In genomic region chr8:119615096-119615495, GRCm38 (mm10) we compare ENCODE assay signal across 29 mouse cellular contexts. TPM values are rescaled to one million over a fixed set of nuclear protein-coding genes. Genes with fewer than 3 reads are reported as not detected.
DNase-seq lines count a peak whose midpoint lies in the region; ATAC-seq and TF ChIP-seq lines count a peak whose summit lies in the region.
"Had no signal": no experiment of that assay in that cellular context is flagged by ENCODE, and none has a peak within 500 bp of the region (broad histone marks: within the 10 kb centered on the region; RNA-seq: fewer than 3 reads in every experiment).

No protein-coding gene starts in this region.

- peaks cover 21% of the 10 kb centered on the region for H3K27me3 ChIP-seq in hindbrain, embryonic 10.5 days (ENCODE audit: insufficient read depth, poor library complexity, severe bottlenecking)
- H3K27me3 ChIP-seq in hindbrain, embryonic 11.5 days (ENCODE audit: control insufficient read depth, insufficient read depth, low read length) = no peaks in the 10 kb centered on the region; the same call in 1 of the 2 replicates
- H3K27me3 ChIP-seq in kidney, embryonic 16.5 days (ENCODE audit: insufficient read depth, low read length) = no peaks in the 10 kb centered on the region
- H3K27me3 ChIP-seq in E14TG2a.4 (ENCODE audit: insufficient read depth, low read length) = peaks cover 51% of the 10 kb centered on the region
- 0 out of 2 replicates have a peak, but pooled peaks cover 19% of the 10 kb centered on the region for H3K27me3 ChIP-seq in embryonic facial prominence, embryonic 12.5 days
- H3K27me3 ChIP-seq: forebrain, embryonic 15.5 days; intestine, embryonic 15.5 days had no signal

- ATAC-seq in hindbrain, embryonic 11.5 days (ENCODE audit: low FRiP score) = no peak
- 0 out of 2 replicates have a peak, but pooled peaks have one; percentile 21 for ATAC-seq in kidney, embryonic 16.5 days (ENCODE audit: low FRiP score, low TSS enrichment)
- ATAC-seq in embryonic facial prominence, embryonic 12.5 days (ENCODE audit: insufficient number of reproducible peaks, insufficient read depth, low FRiP score, low TSS enrichment) = 0 out of 2 replicates have a peak, but pooled peaks have one; percentile 35
- ATAC-seq: forebrain, embryonic 15.5 days had no signal

- no peaks in the 10 kb centered on the region for H3K36me3 ChIP-seq in hindbrain, embryonic 10.5 days
- H3K36me3 ChIP-seq in hindbrain, embryonic 11.5 days (ENCODE audit: control insufficient read depth, insufficient read depth, low read length) = no peaks in the 10 kb centered on the region
- H3K36me3 ChIP-seq in kidney, embryonic 16.5 days (ENCODE audit: insufficient read depth, low read length) = no peaks in the 10 kb centered on the region
- no peaks in the 10 kb centered on the region for H3K36me3 ChIP-seq in E14TG2a.4 (ENCODE audit: insufficient read depth, low read length)
- H3K36me3 ChIP-seq in embryonic facial prominence, embryonic 12.5 days = no peaks in the 10 kb centered on the region
- H3K36me3 ChIP-seq: embryonic facial prominence, embryonic 13.5 days; forebrain, embryonic 12.5 days; forebrain, embryonic 15.5 days; heart, embryonic 12.5 days; heart, embryonic 15.5 days; intestine, embryonic 15.5 days had no signal

- H3K27ac ChIP-seq in hindbrain, embryonic 10.5 days = peak overlapping the region; percentile 53; the same call in 1 of the 2 replicates
- H3K27ac ChIP-seq in hindbrain, embryonic 11.5 days (ENCODE audit: low read depth, low read length) = no peak overlapping the region
- H3K27ac ChIP-seq in kidney, embryonic 16.5 days (ENCODE audit: low read length) = no peak overlapping the region
- no peak overlapping the region for H3K27ac ChIP-seq in embryonic facial prominence, embryonic 12.5 days
- H3K27ac ChIP-seq: embryonic facial prominence, embryonic 13.5 days; forebrain, embryonic 12.5 days; forebrain, embryonic 15.5 days; heart, embryonic 15.5 days; hindbrain, embryonic 14.5 days; intestine, embryonic 15.5 days had no signal

- peaks cover 22% of the 10 kb centered on the region for H3K4me1 ChIP-seq in hindbrain, embryonic 10.5 days (replicated peaks)
- H3K4me1 ChIP-seq in hindbrain, embryonic 11.5 days (replicated peaks; ENCODE audit: control insufficient read depth, insufficient read depth, low read length) = no peaks in the 10 kb centered on the region
- H3K4me1 ChIP-seq in kidney, embryonic 16.5 days (ENCODE audit: insufficient read depth, low read length) = no peaks in the 10 kb centered on the region
- peaks cover 52% of the 10 kb centered on the region for H3K4me1 ChIP-seq in E14TG2a.4 (replicated peaks; ENCODE audit: low read depth, low read length)
- no peaks in the 10 kb centered on the region for H3K4me1 ChIP-seq in embryonic facial prominence, embryonic 12.5 days
- H3K4me1 ChIP-seq: embryonic facial prominence, embryonic 13.5 days; forebrain, embryonic 12.5 days; forebrain, embryonic 15.5 days; heart, embryonic 15.5 days; intestine, embryonic 15.5 days had no signal

- DNase-seq in hindbrain, embryonic 10.5 days (ENCODE audit: low spot score) = no peak
- DNase-seq in hindbrain, embryonic 11.5 days (ENCODE audit: low spot score) = no peak
- no peak for DNase-seq in kidney, postnatal 36 days
- DNase-seq in gastrocnemius, postnatal 4 days (ENCODE audit: low spot score in 2 of 2) = no peak
- DNase-seq: adrenal gland, adult 8-10 months; adrenal gland, postnatal 25 days; B cell, adult 2 months; cerebellum, adult 11-12 months; cerebellum, adult 8-10 months; cerebellum, postnatal 10 days; gastrocnemius, postnatal 25 days; heart, postnatal 10 days; heart, postnatal 36 days; kidney, adult 11 months had no signal

- no peak overlapping the region for H3K9ac ChIP-seq in hindbrain, embryonic 11.5 days (ENCODE audit: low read depth, low read length)
- no peak overlapping the region for H3K9ac ChIP-seq in kidney, embryonic 16.5 days (replicated peaks; ENCODE audit: low read length)
- H3K9ac ChIP-seq in embryonic facial prominence, embryonic 12.5 days = no peak overlapping the region
- H3K9ac ChIP-seq: embryonic facial prominence, embryonic 13.5 days; forebrain, embryonic 12.5 days; forebrain, embryonic 15.5 days; heart, embryonic 12.5 days; heart, embryonic 15.5 days; hindbrain, embryonic 14.5 days; intestine, embryonic 15.5 days had no signal

- H3K4me3 ChIP-seq in hindbrain, embryonic 10.5 days = no peak overlapping the region
- H3K4me3 ChIP-seq in hindbrain, embryonic 11.5 days (ENCODE audit: low read depth, low read length) = no peak overlapping the region
- no peak overlapping the region for H3K4me3 ChIP-seq in kidney, embryonic 16.5 days (ENCODE audit: low read length)
- H3K4me3 ChIP-seq in E14TG2a.4 (replicated peaks; ENCODE audit: low read length) = peak overlapping the region; percentile 59
- H3K4me3 ChIP-seq in embryonic facial prominence, embryonic 12.5 days = no peak overlapping the region
- H3K4me3 ChIP-seq: embryonic facial prominence, embryonic 13.5 days; erythroblast, embryonic 14.5 days; forebrain, embryonic 12.5 days; forebrain, embryonic 15.5 days; heart, embryonic 12.5 days; heart, embryonic 15.5 days; intestine, embryonic 15.5 days had no signal

- no peaks in the 10 kb centered on the region for H3K9me3 ChIP-seq in hindbrain, embryonic 10.5 days
- no peaks in the 10 kb centered on the region for H3K9me3 ChIP-seq in hindbrain, embryonic 11.5 days (ENCODE audit: control insufficient read depth, low read length)
- H3K9me3 ChIP-seq in kidney, embryonic 16.5 days (ENCODE audit: low read length) = no peaks in the 10 kb centered on the region
- H3K9me3 ChIP-seq in E14TG2a.4 (ENCODE audit: low read length) = peaks cover 5% of the 10 kb centered on the region; the same call in 1 of the 2 replicates
- H3K9me3 ChIP-seq in embryonic facial prominence, embryonic 12.5 days = no peaks in the 10 kb centered on the region
- H3K9me3 ChIP-seq: embryonic facial prominence, embryonic 13.5 days; forebrain, embryonic 12.5 days; forebrain, embryonic 15.5 days; heart, embryonic 12.5 days; heart, embryonic 15.5 days; intestine, embryonic 15.5 days had no signal

- WGBS in hindbrain, embryonic 10.5 days = 71% methylated on average over 14 of the region's 14 CpGs
- WGBS in hindbrain, embryonic 11.5 days = 72% methylated on average over 14 of the region's 14 CpGs
- WGBS in kidney, embryonic 16.5 days = 79% methylated on average over 14 of the region's 14 CpGs
- WGBS in embryonic facial prominence, embryonic 12.5 days = 61% methylated on average over 14 of the region's 14 CpGs

- no peak overlapping the region for H3K4me2 ChIP-seq in hindbrain, embryonic 11.5 days (replicated peaks; ENCODE audit: low read depth, low read length)
- no peak overlapping the region for H3K4me2 ChIP-seq in kidney, embryonic 16.5 days (replicated peaks; ENCODE audit: low read depth, low read length)
- H3K4me2 ChIP-seq in embryonic facial prominence, embryonic 12.5 days (replicated peaks) = no peak overlapping the region
- H3K4me2 ChIP-seq: embryonic facial prominence, embryonic 13.5 days; forebrain, embryonic 12.5 days; forebrain, embryonic 15.5 days; heart, embryonic 12.5 days; heart, embryonic 15.5 days; hindbrain, embryonic 14.5 days; intestine, embryonic 15.5 days had no signal

- TF ChIP-seq CTCF in E14TG2a.4 (conservative IDR thresholded peaks at IDR 0.05; ENCODE audit: low read length) = no peak

RNA-seq across cellular contexts. Expression of gene Adad2, which starts 2.5 kb away (rescaled TPM):
- 0.16 and 0.41 TPM in 2 replicates for polyA plus RNA-seq in hindbrain, embryonic 10.5 days (2016; fragmentation: Nextera tagmentation; extraction: Ambion mirVana)
- 0.13 TPM in 1 of 2 replicates, not detected in the other for polyA plus RNA-seq in hindbrain, embryonic 11.5 days (2014; fragmentation: Nextera tagmentation; extraction: Ambion mirVana)
- 0.12 and 0.14 TPM in 2 replicates for polyA plus RNA-seq in kidney, embryonic 16.5 days (2015; fragmentation: Nextera tagmentation; extraction: Ambion mirVana)
- polyA plus RNA-seq in embryonic facial prominence, embryonic 12.5 days (2016; fragmentation: Nextera tagmentation; extraction: Ambion mirVana) = 0.10 and 0.23 TPM in 2 replicates
- total RNA-seq in gastrocnemius, postnatal 4 days (2021) = not detected
- total RNA-seq: adrenal gland, adult 8-10 months; adrenal gland, postnatal 25 days; CH12.LX; gastrocnemius, adult 8-10 months; granulocyte monocyte progenitor cell, adult 5-6 weeks; heart, postnatal 10 days; heart, postnatal 36 days; MEL had no signal
- polyA plus RNA-seq: embryonic facial prominence, embryonic 13.5 days; erythroblast, embryonic 14.5 days; forebrain, embryonic 15.5 days; heart, embryonic 12.5 days; heart, embryonic 15.5 days; hindbrain, embryonic 14.5 days; intestine, embryonic 15.5 days had no signal

RNA-seq across cellular contexts. Expression of gene Taf1c, which starts 10.1 kb away (rescaled TPM):
- 16.8 and 17.4 TPM in 2 replicates for polyA plus RNA-seq in hindbrain, embryonic 10.5 days (2016; fragmentation: Nextera tagmentation; extraction: Ambion mirVana)
- polyA plus RNA-seq in hindbrain, embryonic 11.5 days (2014; fragmentation: Nextera tagmentation; extraction: Ambion mirVana) = 10.1 and 11.9 TPM in 2 replicates
- 15.4 and 15.5 TPM in 2 replicates for polyA plus RNA-seq in kidney, embryonic 16.5 days (2015; fragmentation: Nextera tagmentation; extraction: Ambion mirVana)
- polyA plus RNA-seq in embryonic facial prominence, embryonic 12.5 days (2016; fragmentation: Nextera tagmentation; extraction: Ambion mirVana) = 15.2 and 15.5 TPM in 2 replicates
- 1 to 10 TPM; 5.8 to 6.1 TPM for total RNA-seq in gastrocnemius, postnatal 4 days (2021)

RNA-seq across cellular contexts. Expression of gene Kcng4, which starts 20.4 kb away (rescaled TPM):
- 0.16 and 0.29 TPM in 2 replicates for polyA plus RNA-seq in hindbrain, embryonic 10.5 days (2016; fragmentation: Nextera tagmentation; extraction: Ambion mirVana)
- 0.10 TPM in 1 of 2 replicates, not detected in the other for polyA plus RNA-seq in hindbrain, embryonic 11.5 days (2014; fragmentation: Nextera tagmentation; extraction: Ambion mirVana)
- polyA plus RNA-seq in kidney, embryonic 16.5 days (2015; fragmentation: Nextera tagmentation; extraction: Ambion mirVana) = 0.05 and 0.15 TPM in 2 replicates
- 0.08 and 0.11 TPM in 2 replicates for polyA plus RNA-seq in embryonic facial prominence, embryonic 12.5 days (2016; fragmentation: Nextera tagmentation; extraction: Ambion mirVana)
- under 1 TPM; 0.17 to 0.29 TPM for total RNA-seq in gastrocnemius, postnatal 4 days (2021)
- total RNA-seq: CH12.LX; granulocyte monocyte progenitor cell, adult 5-6 weeks; MEL had no signal
- polyA plus RNA-seq: erythroblast, embryonic 14.5 days; heart, embryonic 12.5 days; heart, embryonic 15.5 days had no signal

RNA-seq across cellular contexts. Expression of gene Dnaaf1, which starts 40.1 kb away (rescaled TPM):
- 0.39 and 1.3 TPM in 2 replicates for polyA plus RNA-seq in hindbrain, embryonic 10.5 days (2016; fragmentation: Nextera tagmentation; extraction: Ambion mirVana)
- polyA plus RNA-seq in hindbrain, embryonic 11.5 days (2014; fragmentation: Nextera tagmentation; extraction: Ambion mirVana) = 0.08 and 0.28 TPM in 2 replicates
- polyA plus RNA-seq in kidney, embryonic 16.5 days (2015; fragmentation: Nextera tagmentation; extraction: Ambion mirVana) = 0.27 and 0.37 TPM in 2 replicates
- polyA plus RNA-seq in embryonic facial prominence, embryonic 12.5 days (2016; fragmentation: Nextera tagmentation; extraction: Ambion mirVana) = 0.09 TPM in 1 of 2 replicates, not detected in the other
- total RNA-seq in gastrocnemius, postnatal 4 days (2021) = not detected
- total RNA-seq: adrenal gland, adult 8-10 months; gastrocnemius, adult 8-10 months; gastrocnemius, postnatal 25 days; granulocyte monocyte progenitor cell, adult 5-6 weeks; heart, postnatal 10 days; heart, postnatal 36 days had no signal
- polyA plus RNA-seq: erythroblast, embryonic 14.5 days had no signal

RNA-seq across cellular contexts. Expression of gene Hsdl1, which starts 40.1 kb away (rescaled TPM):
- polyA plus RNA-seq in hindbrain, embryonic 10.5 days (2016; fragmentation: Nextera tagmentation; extraction: Ambion mirVana) = 65.1 and 78.0 TPM in 2 replicates
- 76.9 and 78.7 TPM in 2 replicates for polyA plus RNA-seq in hindbrain, embryonic 11.5 days (2014; fragmentation: Nextera tagmentation; extraction: Ambion mirVana)
- 39.8 and 43.1 TPM in 2 replicates for polyA plus RNA-seq in kidney, embryonic 16.5 days (2015; fragmentation: Nextera tagmentation; extraction: Ambion mirVana)
- 37.2 and 39.5 TPM in 2 replicates for polyA plus RNA-seq in embryonic facial prominence, embryonic 12.5 days (2016; fragmentation: Nextera tagmentation; extraction: Ambion mirVana)
- 10 to 100 TPM; 17.9 to 19.3 TPM for total RNA-seq in gastrocnemius, postnatal 4 days (2021)
